Mouse (Mus musculus): ENCODE measurements around the gene Ric8b.
A peak's percentile ranks its signal among the peaks of the same experiment; 100 is the strongest.

Gene Ric8b

DNA sequence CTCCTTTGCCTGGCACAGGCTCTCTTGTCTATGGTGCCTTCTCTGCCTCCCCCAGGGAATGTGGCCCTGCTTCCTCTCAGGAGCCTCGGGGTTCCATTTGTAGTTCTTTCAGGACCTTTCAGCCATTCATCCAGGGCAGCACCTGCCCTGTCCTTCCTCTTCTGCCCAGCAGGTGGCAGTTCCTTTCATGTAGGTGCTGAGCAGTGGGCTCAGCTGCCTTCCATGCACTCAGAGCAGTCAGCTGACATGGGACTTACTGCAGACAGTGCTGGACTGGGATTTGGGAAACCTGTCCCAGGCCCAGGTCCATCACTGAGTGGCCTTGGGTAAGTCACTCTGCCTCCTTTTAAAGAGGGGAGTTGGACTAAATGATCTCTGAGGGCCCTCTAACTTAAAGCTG is 96.0 kb downstream of the Ric8b start:
- DNase-seq: peak; percentile 65

GRCm38 (mm10) chr10:85013924-85014428 is 96.6 kb downstream of the Ric8b start:
- DNase-seq: no peak

DNA sequence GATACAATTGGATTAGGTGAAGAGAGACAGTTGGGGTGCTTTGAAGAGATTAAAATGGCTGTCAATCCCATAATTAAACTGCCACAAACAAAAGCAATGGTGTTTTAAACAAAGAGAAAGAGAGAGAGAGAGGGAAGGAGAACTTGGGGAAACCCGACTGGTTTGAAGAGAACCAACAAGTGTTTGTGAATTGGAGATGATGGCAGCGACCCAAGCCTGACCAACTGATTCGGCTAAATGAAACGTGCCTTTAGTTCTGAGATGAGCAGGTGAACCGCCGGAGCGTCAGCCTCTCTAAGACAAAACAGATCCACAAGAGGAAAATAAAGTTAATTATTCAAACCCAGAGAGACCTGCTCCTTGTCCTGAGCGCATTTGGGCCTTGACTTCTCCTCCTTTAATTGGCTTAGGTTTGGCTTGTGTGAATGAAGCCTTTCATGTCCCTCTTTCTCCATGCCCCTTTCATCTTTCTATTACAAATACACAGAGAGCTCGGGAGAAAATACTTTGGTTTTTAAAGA is 97.1 kb downstream of the Ric8b start:
- no peak for DNase-seq

GRCm38 (mm10) chr10:85022647-85023312 is 105.4 kb downstream of the Ric8b start:
- no peak for DNase-seq

DNA sequence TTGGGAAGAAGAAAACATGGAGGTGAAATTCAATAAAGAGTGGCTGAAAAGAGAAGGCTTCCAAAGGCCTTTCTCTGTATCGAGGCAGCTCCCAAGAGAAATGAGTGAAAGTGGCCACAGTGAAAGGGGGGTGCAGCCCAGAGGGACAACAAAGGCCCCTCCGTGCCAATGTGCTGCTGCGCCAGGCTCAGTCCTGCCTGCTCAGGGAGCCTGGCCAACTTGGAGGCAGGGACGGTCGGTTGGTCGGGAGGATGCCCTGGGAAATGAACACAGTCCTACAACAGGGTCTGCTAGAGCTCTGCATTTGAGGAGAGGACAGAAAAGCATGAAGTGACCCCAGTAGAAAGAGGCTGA is 105.9 kb downstream of the Ric8b start:
- DNase-seq: no peak

DNA sequence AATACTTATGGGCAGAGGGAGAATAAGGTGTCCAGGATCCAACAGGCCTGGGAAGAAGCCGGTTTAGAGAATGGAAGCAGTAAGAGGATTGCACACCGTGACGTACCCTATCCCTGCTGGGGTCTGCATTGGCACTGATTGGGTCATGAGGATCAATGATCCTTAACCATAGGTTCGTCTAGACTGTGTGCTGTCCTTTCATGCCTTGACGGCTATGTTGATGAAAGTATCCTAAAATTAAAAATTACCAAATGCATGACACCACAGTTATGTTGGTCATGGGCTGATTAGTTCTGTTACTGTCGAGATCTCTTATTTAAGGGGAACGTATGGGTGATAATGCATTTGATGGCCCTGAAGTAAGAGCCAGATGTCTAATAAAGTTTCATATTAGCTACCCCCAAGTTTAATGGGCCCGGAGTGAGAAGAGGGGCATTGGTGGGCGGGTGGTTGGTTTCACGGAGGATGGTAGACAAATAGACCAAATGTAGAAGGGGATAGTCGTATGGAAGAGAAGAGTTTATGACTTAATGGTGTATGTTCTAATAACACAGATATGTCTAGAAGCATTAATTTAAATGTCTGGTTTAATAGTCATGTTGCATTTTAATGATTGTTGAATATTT is 108.5 kb downstream of the Ric8b start:
- DNase-seq: no peak

DNA sequence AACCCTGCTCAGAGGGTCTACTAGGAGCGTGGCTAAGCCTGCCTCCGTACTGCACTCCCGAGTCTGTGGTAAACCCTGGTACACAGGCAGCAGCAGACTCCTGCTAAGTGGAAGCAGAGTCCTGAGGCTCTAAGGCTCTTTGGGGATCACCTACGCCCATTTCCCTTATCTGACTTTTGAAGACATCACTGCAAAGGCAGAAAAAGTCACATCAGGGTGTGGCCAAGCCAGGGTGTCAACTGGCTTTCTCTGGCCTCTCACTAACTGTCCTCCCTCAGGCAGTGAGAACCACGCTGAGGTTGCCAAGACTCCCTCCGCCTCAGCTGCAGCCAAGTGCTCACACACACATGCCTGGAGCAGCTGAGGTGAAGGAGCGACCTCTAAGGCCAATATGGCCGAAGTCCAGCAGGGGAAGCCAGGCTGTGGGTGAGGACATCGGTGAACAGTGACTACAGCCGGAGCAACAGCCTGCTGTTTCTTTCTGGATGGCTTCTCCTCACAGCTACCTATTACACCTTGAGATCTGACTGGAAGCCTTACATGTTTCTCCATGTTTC is 110.3 kb downstream of the Ric8b start:
- no peak for DNase-seq

DNA sequence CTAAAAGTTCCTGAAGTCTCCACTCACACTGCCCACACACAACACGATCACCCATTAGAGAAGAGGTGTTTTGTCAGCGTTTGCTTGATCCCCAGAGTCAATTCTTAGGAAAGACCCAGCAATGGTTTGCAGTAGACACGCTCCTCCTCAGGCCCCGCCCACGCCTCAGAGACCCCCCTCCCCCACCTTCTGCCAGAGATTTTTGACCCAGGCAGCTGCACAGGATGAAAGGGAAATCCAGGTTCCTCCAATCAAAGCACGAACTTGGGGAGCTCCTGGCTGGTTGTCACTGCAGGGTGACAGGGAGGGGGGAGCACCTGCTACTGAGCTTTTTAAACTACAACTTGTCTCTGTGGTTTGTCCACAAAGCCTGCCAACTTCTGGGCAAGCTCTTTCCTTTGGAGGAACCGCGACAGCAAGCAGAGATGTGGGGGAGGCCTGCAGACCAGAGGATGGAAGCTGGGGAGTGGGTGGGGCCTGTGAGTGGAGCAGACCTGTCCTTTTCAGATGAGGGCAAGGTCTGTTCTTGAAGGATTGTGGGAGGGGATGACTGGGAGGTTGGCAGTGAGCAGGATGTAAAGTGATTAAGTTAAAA is 117.8 kb downstream of the Ric8b start:
- DNase-seq: no peak

- peak; percentile 10 for DNase-seq
Observed at GRCm38 (mm10) chr10:85038147-85038546, 120.7 kb downstream of the Ric8b start.

GRCm38 (mm10) chr10:85038852-85039251 is 121.4 kb downstream of the Ric8b start:
- no peak for DNase-seq

- peak; percentile 35 for DNase-seq
Observed at GRCm38 (mm10) chr10:85044191-85044711, 126.8 kb downstream of the Ric8b start.

- peak; percentile 64 for DNase-seq
Observed at GRCm38 (mm10) chr10:85044732-85045720, 127.6 kb downstream of the Ric8b start.

GRCm38 (mm10) chr10:85046585-85046984 is 129.2 kb downstream of the Ric8b start:
- DNase-seq: peak; percentile 46

DNA sequence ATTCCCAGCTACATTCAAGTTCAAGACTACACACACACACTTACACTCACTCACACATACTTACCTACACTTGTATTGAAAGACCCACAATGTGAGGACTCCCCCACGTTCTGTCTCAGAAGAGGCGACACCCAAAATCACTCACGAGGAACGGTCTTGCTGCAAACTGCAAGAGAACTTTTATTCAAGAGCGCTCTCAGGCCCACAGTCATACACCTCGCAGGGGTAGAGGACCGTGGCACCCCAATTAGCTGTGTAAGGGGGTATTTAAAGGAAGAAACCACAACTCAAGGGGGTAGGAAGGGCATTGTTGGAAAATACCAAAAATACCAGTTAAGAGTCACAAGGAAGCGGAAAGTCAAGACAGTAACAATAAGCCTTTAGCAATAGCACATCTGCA is 130.6 kb downstream of the Ric8b start:
- DNase-seq: no peak

- no peak for DNase-seq
Observed at GRCm38 (mm10) chr10:85050668-85051208, 133.3 kb downstream of the Ric8b start.

DNA sequence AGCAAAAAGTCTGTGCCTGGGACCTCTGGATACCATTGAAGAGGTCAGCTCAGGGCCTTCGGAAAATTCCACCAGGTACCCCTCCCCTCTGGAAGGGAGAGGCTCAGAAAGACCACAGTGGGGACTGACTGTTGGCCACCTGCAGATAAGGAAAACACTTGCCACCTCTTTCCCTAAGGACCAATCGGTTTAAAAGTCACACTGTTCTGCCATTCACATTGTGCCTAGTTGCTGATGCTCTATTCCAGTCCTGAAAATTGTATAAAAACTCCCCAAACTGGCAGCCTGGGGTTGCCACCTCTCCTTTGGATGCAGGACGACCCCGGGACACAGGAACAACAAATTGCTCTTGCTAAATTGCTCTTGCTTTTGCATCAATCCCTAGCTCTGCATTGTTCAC is 135.0 kb downstream of the Ric8b start:
- no peak for DNase-seq

DNA sequence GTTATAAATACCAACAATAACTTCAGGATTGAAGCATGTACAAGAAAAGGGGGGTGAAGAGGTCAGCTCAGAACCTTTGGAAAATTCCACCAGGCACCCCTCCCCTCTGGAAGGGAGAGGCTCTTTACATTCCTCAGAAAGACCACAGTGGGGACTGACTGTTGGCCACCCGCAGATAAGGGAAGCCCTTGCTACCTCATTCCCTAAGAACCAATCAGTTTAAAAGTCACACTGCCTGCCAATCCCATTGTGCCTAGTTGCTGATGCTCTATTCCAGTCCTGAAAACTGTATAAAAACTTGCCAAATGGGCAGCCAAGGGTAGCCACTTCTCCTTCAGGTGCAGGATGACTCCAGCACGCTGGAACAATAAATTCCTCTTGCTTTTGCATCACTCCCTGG is 137.5 kb downstream of the Ric8b start:
- DNase-seq: no peak

All from lung, postnatal 36 days (tissue).